Mouse (Mus musculus) limb, embryonic 11.5 days (tissue): ENCODE data around the gene Mlh1. TPM values are rescaled to one million over a fixed set of nuclear protein-coding genes. Genes with fewer than 3 reads are reported as not detected.

ENCODE experiments used
- ATAC-seq: fragments of 200-750 bp; cut with Nextera tagmentation; 2 replicates; pipeline ENCODE4 v1.8.0; 2017; ENCODE audit warnings: low read depth; ENCODE audit not compliant: insufficient number of reproducible peaks, low FRiP score, low TSS enrichment
- DNase-seq: peaks from one replicate; pipeline ENCODE4 v3.0.0-alpha.2; 2015; ENCODE audit warnings: low spot score
- H3K27ac ChIP-seq: fragments of 300-500 bp; sonication (generic); replicated peaks from 2 replicates; pipeline ENCODE4 v1.5.1; 2014; ENCODE audit warnings: low read depth, mild to moderate bottlenecking, low read length
- H3K27me3 ChIP-seq: fragments of 300-500 bp; sonication (generic); 2 replicates; pipeline ENCODE4 v1.6.1; 2014; ENCODE audit warnings: mild to moderate bottlenecking, low read length, mixed read lengths; ENCODE audit not compliant: control insufficient read depth, insufficient read depth
- H3K36me3 ChIP-seq: fragments of 300-500 bp; sonication (generic); 2 replicates; pipeline ENCODE4 v1.6.1; 2014; ENCODE audit warnings: mild to moderate bottlenecking, low read length, moderate library complexity, mixed read lengths; ENCODE audit not compliant: control insufficient read depth, insufficient read depth
- H3K4me1 ChIP-seq: fragments of 300-500 bp; sonication (generic); 2 replicates; pipeline ENCODE4 v1.6.1; 2014; ENCODE audit warnings: low read length, mixed read lengths; ENCODE audit not compliant: control insufficient read depth, insufficient read depth
- H3K4me2 ChIP-seq: fragments of 300-500 bp; sonication (generic); 2 replicates; pipeline ENCODE4 v1.6.1; 2014; ENCODE audit warnings: low read depth, mild to moderate bottlenecking, moderate library complexity; ENCODE audit not compliant: severe bottlenecking
- H3K4me3 ChIP-seq: fragments of 300-500 bp; sonication (generic); 2 replicates; pipeline ENCODE4 v1.5.1; 2014; ENCODE audit warnings: low read depth, low read length
- H3K9ac ChIP-seq: fragments of 300-500 bp; sonication (generic); 2 replicates; pipeline ENCODE4 v1.6.1; 2014; ENCODE audit warnings: mild to moderate bottlenecking, low read length
- H3K9me3 ChIP-seq: fragments of 300-500 bp; sonication (generic); 2 replicates; pipeline ENCODE4 v1.6.1; 2016; ENCODE audit warnings: low read length; ENCODE audit not compliant: control insufficient read depth
- WGBS: fragments of 180-500 bp; shearing (Covaris S2); extraction: QIAGEN DNeasy Blood & Tissue Kit; methylation state at CpG from one replicate; pipeline ENCODE4 v1.1.7; 2014; 5-methylcytosine and 5-hydroxymethylcytosine counted together
- polyA plus RNA-seq: library from polyadenylated mRNA; unstranded; fragments of >200 nt; fragmentation: Nextera tagmentation; extraction: Ambion mirVana; gene quantifications from 2 replicates; pipeline ENCODE4 v1.2.1, GENCODE M21; 2014

The Mlh1 gene
- polyA plus RNA-seq, 1 experiment from 2014 or later = 52.1 TPM

GRCm38 (mm10) chr9:111273958-111274357 is 2.4 kb upstream of the Mlh1 start:
- Histone ChIP-seq H3K9me3 (no peaks in the 10 kb centered on the region), H3K27ac (no peak overlapping the region), H3K4me3 (no peak overlapping the region), H3K4me2 (peak overlapping the region; percentile 80), H3K9ac (no peak overlapping the region), H3K4me1 (peaks cover 13% of the 10 kb centered on the region), H3K27me3 (no peaks in the 10 kb centered on the region), H3K36me3 (no peaks in the 10 kb centered on the region)
- DNase-seq = no peak
- 88% methylated on average over 1 of the region's 1 CpGs for WGBS
- ATAC-seq = no peak

- Histone ChIP-seq H3K4me2 (peak overlapping the region; percentile 80), H3K4me1 (peaks cover 13% of the 10 kb centered on the region), H3K4me3 (peak overlapping the region; percentile 78), H3K9ac (no peak overlapping the region), H3K27ac (no peak overlapping the region), H3K9me3 (no peaks in the 10 kb centered on the region), H3K36me3 (no peaks in the 10 kb centered on the region), H3K27me3 (no peaks in the 10 kb centered on the region)
- 75% methylated on average over 15 of the region's 15 CpGs for WGBS
- DNase-seq (no peak), ATAC-seq (no peak)
These were observed 1.6 kb upstream of the Mlh1 start for GRCm38 (mm10) chr9:111272996-111273785.

GRCm38 (mm10) chr9:111272356-111272755 is 765 bp upstream of the Mlh1 start:
- WGBS = 16% methylated on average over 19 of the region's 19 CpGs
- no peak for DNase-seq

GRCm38 (mm10) chr9:111271056-111271433 is 546 bp downstream of the Mlh1 start:
- H3K9ac ChIP-seq = peak overlapping the region; percentile 76
- peak overlapping the region; percentile 81; the same call in 1 of the 2 replicates for H3K27ac ChIP-seq
- H3K27me3 ChIP-seq = no peaks in the 10 kb centered on the region
- ATAC-seq (peak; percentile 54), DNase-seq (no peak)
- no peaks in the 10 kb centered on the region for H3K36me3 ChIP-seq
- WGBS = under 1% methylated on average over 32 of the region's 32 CpGs
- H3K4me1 ChIP-seq = peaks cover 13% of the 10 kb centered on the region
- H3K4me2 ChIP-seq = peak overlapping the region; percentile 56
- H3K4me3 ChIP-seq = peak overlapping the region; percentile 78
- H3K9me3 ChIP-seq = no peaks in the 10 kb centered on the region

More at GRCm38 (mm10) chr9:111272356-111272755, 765 bp upstream of the Mlh1 start:
- ATAC-seq = no peak
- Histone ChIP-seq H3K4me2 (peak overlapping the region; percentile 80), H3K4me1 (peaks cover 13% of the 10 kb centered on the region), H3K9ac (peak overlapping the region; percentile 84), H3K36me3 (no peaks in the 10 kb centered on the region), H3K27ac (peak overlapping the region; percentile 83; the same call in 1 of the 2 replicates), H3K9me3 (no peaks in the 10 kb centered on the region), H3K4me3 (peak overlapping the region; percentile 78), H3K27me3 (no peaks in the 10 kb centered on the region)

GRCm38 (mm10) chr9:111270606-111271005 is 985 bp downstream of the Mlh1 start:
- WGBS = 23% methylated on average over 5 of the region's 5 CpGs
- Histone ChIP-seq H3K9me3 (no peaks in the 10 kb centered on the region), H3K27me3 (no peaks in the 10 kb centered on the region), H3K4me3 (peak overlapping the region; percentile 78), H3K9ac (peak overlapping the region; percentile 76), H3K27ac (peak overlapping the region; percentile 81; the same call in 1 of the 2 replicates), H3K4me2 (peak overlapping the region; percentile 56), H3K4me1 (peaks cover 13% of the 10 kb centered on the region), H3K36me3 (no peaks in the 10 kb centered on the region)
- ATAC-seq (no peak), DNase-seq (no peak)

GRCm38 (mm10) chr9:111267998-111268397 is 3.6 kb downstream of the Mlh1 start:
- Histone ChIP-seq H3K4me2 (no peak overlapping the region), H3K36me3 (peaks cover 4% of the 10 kb centered on the region; the same call in 1 of the 2 replicates), H3K4me1 (peaks cover 3% of the 10 kb centered on the region; the same call in 1 of the 2 replicates), H3K9me3 (no peaks in the 10 kb centered on the region), H3K27me3 (no peaks in the 10 kb centered on the region), H3K9ac (no peak overlapping the region), H3K4me3 (no peak overlapping the region), H3K27ac (no peak overlapping the region)
- ATAC-seq (no peak), DNase-seq (no peak)
- WGBS = 93% methylated on average over 2 of the region's 2 CpGs

GRCm38 (mm10) chr9:111261356-111261755 is 10.2 kb downstream of the Mlh1 start:
- no peak overlapping the region for H3K4me3 ChIP-seq
- H3K27ac ChIP-seq = no peak overlapping the region
- peaks cover 12% of the 10 kb centered on the region; the same call in 1 of the 2 replicates for H3K36me3 ChIP-seq
- no peak overlapping the region for H3K9ac ChIP-seq
- no peak overlapping the region for H3K4me2 ChIP-seq
- H3K4me1 ChIP-seq = no peaks in the 10 kb centered on the region
- WGBS = 91% methylated on average over 4 of the region's 4 CpGs
- H3K9me3 ChIP-seq = no peaks in the 10 kb centered on the region
- ATAC-seq (no peak), DNase-seq (no peak)
- no peaks in the 10 kb centered on the region for H3K27me3 ChIP-seq

GRCm38 (mm10) chr9:111260360-111260985 is 11.1 kb downstream of the Mlh1 start:
- no peaks in the 10 kb centered on the region for H3K27me3 ChIP-seq
- DNase-seq (no peak), ATAC-seq (no peak)
- H3K36me3 ChIP-seq = peaks cover 12% of the 10 kb centered on the region; the same call in 1 of the 2 replicates
- H3K4me2 ChIP-seq = no peak overlapping the region
- no peaks in the 10 kb centered on the region for H3K9me3 ChIP-seq
- no peak overlapping the region for H3K9ac ChIP-seq
- WGBS = 19% methylated on average over 1 of the region's 1 CpGs
- H3K4me1 ChIP-seq = no peaks in the 10 kb centered on the region
- H3K4me3 ChIP-seq = no peak overlapping the region
- peak overlapping the region; percentile 48; the same call in 1 of the 2 replicates for H3K27ac ChIP-seq
